ENCODE assay signal across 8 mouse cellular contexts in the genomic region with DNA sequence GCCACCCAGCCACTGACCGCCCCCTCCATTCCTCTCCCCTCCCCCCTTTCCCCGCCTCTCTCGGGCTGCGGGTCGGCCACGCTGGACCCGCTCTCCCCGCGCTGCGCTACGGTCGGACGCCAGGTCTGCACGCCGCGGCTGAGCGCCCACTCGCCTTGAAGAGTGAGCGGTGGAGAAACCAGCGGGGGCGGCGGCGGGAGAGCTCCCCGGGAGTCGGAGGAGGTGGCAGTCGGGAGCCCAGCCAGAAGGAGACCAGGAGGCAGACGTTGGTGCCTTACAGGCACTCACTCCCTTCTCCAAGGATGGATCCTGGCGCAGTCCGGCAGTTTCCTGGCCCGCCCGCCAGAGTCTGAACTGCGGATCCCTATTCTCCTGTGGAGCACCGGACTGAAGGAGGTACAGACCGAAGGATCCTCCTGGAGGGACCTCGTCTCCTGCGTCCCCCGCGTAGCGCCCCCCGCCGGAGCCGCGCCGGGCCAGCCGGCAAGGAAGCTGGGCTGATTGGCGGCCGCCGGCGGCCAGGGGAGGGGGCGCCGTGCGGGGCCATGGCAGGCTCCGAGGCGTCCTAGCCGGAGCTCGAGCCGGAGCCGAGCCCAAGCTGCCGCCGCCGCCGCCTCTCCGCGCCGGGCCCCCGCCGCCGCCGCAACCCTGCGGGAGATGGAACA. TPM values are rescaled to one million over a fixed set of nuclear protein-coding genes. Genes with fewer than 3 reads are reported as not detected.
A peak's percentile ranks its signal among the peaks of the same experiment; 100 is the strongest.
DNase-seq lines count a peak whose midpoint lies in the region; ATAC-seq lines count a peak whose summit lies in the region.

No protein-coding gene starts in this region.

- H3K27ac ChIP-seq in lung, embryonic 15.5 days = no peak overlapping the region
- no peak overlapping the region for H3K27ac ChIP-seq in embryonic facial prominence, embryonic 12.5 days
- H3K27ac ChIP-seq in hindbrain, embryonic 12.5 days = peak overlapping the region; percentile 49
- peak overlapping the region; percentile 64 for H3K27ac ChIP-seq in limb, embryonic 10.5 days
- H3K27ac ChIP-seq in neural tube, embryonic 14.5 days (ENCODE audit: low read depth, low read length) = peak overlapping the region; percentile 60

- peak overlapping the region; percentile 37 for H3K4me3 ChIP-seq in lung, embryonic 15.5 days
- peak overlapping the region; percentile 60 for H3K4me3 ChIP-seq in embryonic facial prominence, embryonic 12.5 days
- H3K4me3 ChIP-seq in hindbrain, embryonic 12.5 days = peak overlapping the region; percentile 63
- peak overlapping the region; percentile 63 for H3K4me3 ChIP-seq in limb, embryonic 10.5 days
- H3K4me3 ChIP-seq in neural tube, embryonic 14.5 days (ENCODE audit: low read depth, low read length) = peak overlapping the region; percentile 70

- H3K9me3 ChIP-seq in lung, embryonic 15.5 days = no peaks in the 10 kb centered on the region
- no peaks in the 10 kb centered on the region for H3K9me3 ChIP-seq in embryonic facial prominence, embryonic 12.5 days
- no peaks in the 10 kb centered on the region for H3K9me3 ChIP-seq in hindbrain, embryonic 12.5 days (replicated peaks)
- H3K9me3 ChIP-seq in limb, embryonic 10.5 days (replicated peaks) = no peaks in the 10 kb centered on the region
- no peaks in the 10 kb centered on the region for H3K9me3 ChIP-seq in neural tube, embryonic 14.5 days (ENCODE audit: control insufficient read depth, low read length)

- H3K4me1 ChIP-seq in lung, embryonic 15.5 days = 0 out of 2 replicates have a peak, but pooled peaks cover 4% of the 10 kb centered on the region
- H3K4me1 ChIP-seq in embryonic facial prominence, embryonic 12.5 days = peaks cover 18% of the 10 kb centered on the region
- peaks cover 29% of the 10 kb centered on the region for H3K4me1 ChIP-seq in hindbrain, embryonic 12.5 days
- peaks cover 29% of the 10 kb centered on the region for H3K4me1 ChIP-seq in limb, embryonic 10.5 days
- peaks cover 17% of the 10 kb centered on the region; the same call in 1 of the 2 replicates for H3K4me1 ChIP-seq in neural tube, embryonic 14.5 days (ENCODE audit: control insufficient read depth, insufficient read depth, low read length)

- H3K27me3 ChIP-seq in lung, embryonic 15.5 days = peaks cover 80% of the 10 kb centered on the region
- peaks cover 70% of the 10 kb centered on the region for H3K27me3 ChIP-seq in embryonic facial prominence, embryonic 12.5 days
- H3K27me3 ChIP-seq in hindbrain, embryonic 12.5 days = peaks cover 46% of the 10 kb centered on the region
- peaks cover 84% of the 10 kb centered on the region for H3K27me3 ChIP-seq in limb, embryonic 10.5 days (ENCODE audit: low read depth, poor library complexity, severe bottlenecking)
- H3K27me3 ChIP-seq in neural tube, embryonic 14.5 days (ENCODE audit: control insufficient read depth, insufficient read depth, low read length) = peaks cover 10% of the 10 kb centered on the region

- under 1% methylated on average over 36 of the region's 70 CpGs for WGBS in lung, embryonic 15.5 days
- WGBS in embryonic facial prominence, embryonic 12.5 days = under 1% methylated on average over 41 of the region's 70 CpGs
- under 1% methylated on average over 57 of the region's 70 CpGs for WGBS in hindbrain, embryonic 12.5 days
- under 1% methylated on average over 65 of the region's 70 CpGs for WGBS in limb, embryonic 10.5 days
- under 1% methylated on average over 54 of the region's 70 CpGs for WGBS in neural tube, embryonic 14.5 days

- H3K4me2 ChIP-seq in lung, embryonic 15.5 days = peak overlapping the region; percentile 65
- H3K4me2 ChIP-seq in embryonic facial prominence, embryonic 12.5 days (replicated peaks) = peak overlapping the region; percentile 95
- H3K4me2 ChIP-seq in hindbrain, embryonic 12.5 days (replicated peaks) = peak overlapping the region; percentile 92
- H3K4me2 ChIP-seq in neural tube, embryonic 14.5 days (ENCODE audit: low read depth, low read length) = peak overlapping the region; percentile 93

- peak; percentile 10; the same call in 1 of the 2 replicates for ATAC-seq in lung, embryonic 15.5 days (ENCODE audit: borderline replicate concordance, extremely low read depth, low FRiP score, low TSS enrichment)
- peak; percentile 16; the same call in 1 of the 2 replicates for ATAC-seq in embryonic facial prominence, embryonic 12.5 days (ENCODE audit: insufficient number of reproducible peaks, insufficient read depth, low FRiP score, low TSS enrichment)
- ATAC-seq in hindbrain, embryonic 12.5 days (ENCODE audit: low FRiP score) = peak; percentile 58
- peak; percentile 54 for ATAC-seq in neural tube, embryonic 14.5 days (ENCODE audit: low read depth)
- ATAC-seq in activated CD4-positive, CD25-positive, alpha-beta regulatory T cell, adult 4 months = no peak

- no peak for DNase-seq in lung, postnatal 25 days (ENCODE audit: low spot score)
- no peak for DNase-seq in limb, embryonic 10.5 days (ENCODE audit: low spot score)
- no peak for DNase-seq in MN1 (ENCODE audit: low spot score)

- no peaks in the 10 kb centered on the region for H3K36me3 ChIP-seq in lung, embryonic 15.5 days
- H3K36me3 ChIP-seq in embryonic facial prominence, embryonic 12.5 days = no peaks in the 10 kb centered on the region
- H3K36me3 ChIP-seq in hindbrain, embryonic 12.5 days = no peaks in the 10 kb centered on the region
- H3K36me3 ChIP-seq in limb, embryonic 10.5 days = no peaks in the 10 kb centered on the region
- H3K36me3 ChIP-seq in neural tube, embryonic 14.5 days (ENCODE audit: control insufficient read depth, insufficient read depth, low read length) = no peaks in the 10 kb centered on the region

- no peak overlapping the region for H3K9ac ChIP-seq in lung, embryonic 15.5 days
- H3K9ac ChIP-seq in embryonic facial prominence, embryonic 12.5 days = peak overlapping the region; percentile 67
- H3K9ac ChIP-seq in hindbrain, embryonic 12.5 days = peak overlapping the region; percentile 76
- H3K9ac ChIP-seq in neural tube, embryonic 14.5 days (replicated peaks; ENCODE audit: low read depth, low read length) = peak overlapping the region; percentile 73

RNA-seq across cellular contexts. Expression of gene Vstm2b, which starts 0.7 kb away (rescaled TPM):
- polyA plus RNA-seq in lung, embryonic 15.5 days (2015; fragmentation: Nextera tagmentation; extraction: Ambion mirVana) = 0.65 and 0.96 TPM in 2 replicates
- polyA plus RNA-seq in embryonic facial prominence, embryonic 12.5 days (2016; fragmentation: Nextera tagmentation; extraction: Ambion mirVana) = 11.8 and 13.4 TPM in 2 replicates
- 18.6 and 18.8 TPM in 2 replicates for polyA plus RNA-seq in hindbrain, embryonic 12.5 days (2016; fragmentation: Nextera tagmentation; extraction: Ambion mirVana)
- polyA plus RNA-seq in limb, embryonic 10.5 days (2016; fragmentation: Nextera tagmentation; extraction: Ambion mirVana) = 1.6 and 1.8 TPM in 2 replicates
- 37.0 and 39.5 TPM in 2 replicates for polyA plus RNA-seq in neural tube, embryonic 14.5 days (2014; fragmentation: Nextera tagmentation; extraction: Ambion mirVana)
- not detected for polyA plus RNA-seq in activated CD4-positive, CD25-positive, alpha-beta regulatory T cell, adult 4 months (2017; shearing (Covaris generic))

Comparison
In these comparisons a context has a peak if more than half of its experiments do, and no peak if none do; other contexts are left out.
1. H3K27ac ChIP-seq: peak in hindbrain, embryonic 12.5 days (single experiment), limb, embryonic 10.5 days (single experiment) and neural tube, embryonic 14.5 days (single experiment); none in lung, embryonic 15.5 days (single experiment) and embryonic facial prominence, embryonic 12.5 days (single experiment).
2. Peak in every context shown above with its lines, with median percentiles within 50 percentile points of each other: H3K4me2 ChIP-seq and H3K4me3 ChIP-seq.